Mouse (Mus musculus) testis, adult 10 weeks (tissue): Measurements from ENCODE around the gene Aloxe3. TPM values are rescaled to one million over a fixed set of nuclear protein-coding genes. Genes with fewer than 3 reads are reported as not detected.

Experiments used
- polyA plus RNA-seq: library from polyadenylated mRNA; stranded (reverse); fragments of 350-450 nt; fragmentation: Illumina TruSeq; extraction: RNeasy Lipid Tissue Mini Kit (QIAGEN cat#74804); gene quantifications from one replicate; pipeline ENCODE4 v1.2.3, GENCODE M21; 2014; ENCODE audit warnings: low read depth, low replicate concordance

The Aloxe3 gene
- polyA plus RNA-seq: 0.77 TPM

DNA sequence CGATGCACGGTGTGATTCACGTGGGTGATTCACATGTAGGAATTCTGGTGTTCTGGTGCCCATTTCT, at the start of gene Aloxe3:
TSS of gene Aloxe3 (plus strand) at position 45 of the 67 bp plus-strand sequence.

DNA sequence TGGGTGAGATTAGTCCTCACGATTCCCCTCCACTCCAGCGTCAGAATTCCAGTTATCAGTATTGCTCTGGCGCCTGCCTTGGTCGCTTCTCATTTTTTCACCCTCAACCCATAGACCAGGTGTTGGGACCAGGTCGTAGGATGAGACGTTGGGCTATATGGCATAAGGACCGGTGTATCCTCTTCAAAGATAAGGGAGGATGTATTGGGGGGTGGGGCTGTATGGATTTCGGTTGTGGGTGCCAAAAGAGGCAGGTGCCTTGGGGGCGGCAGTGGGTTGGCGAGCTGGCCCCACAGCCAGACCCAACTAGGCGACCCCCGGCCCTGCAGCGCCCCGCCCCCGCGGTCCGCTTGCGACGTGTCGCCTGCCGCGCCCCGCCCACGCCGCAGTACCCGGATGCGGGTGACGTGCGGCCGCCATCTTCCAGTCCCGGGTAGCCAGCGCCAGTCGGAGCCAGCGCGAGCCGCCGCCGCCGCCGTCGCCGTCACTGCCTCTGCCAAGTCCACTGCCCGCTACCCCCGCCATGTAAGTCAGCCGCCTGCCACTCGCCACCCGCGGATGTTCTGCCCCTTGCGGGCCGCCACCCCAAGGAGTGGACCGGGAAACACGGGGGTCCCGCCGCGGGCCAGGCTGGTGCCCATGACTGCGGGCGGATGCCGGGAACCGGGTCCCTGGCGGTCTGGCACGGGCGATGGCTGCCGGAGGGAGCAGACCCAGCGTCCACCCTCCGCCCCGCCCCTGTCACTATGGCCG, 37.4 kb upstream of the Aloxe3 start, which contains the start of gene Vamp2:
TSS of gene Vamp2 (plus strand) at position 388 of the 753 bp plus-strand sequence.

DNA sequence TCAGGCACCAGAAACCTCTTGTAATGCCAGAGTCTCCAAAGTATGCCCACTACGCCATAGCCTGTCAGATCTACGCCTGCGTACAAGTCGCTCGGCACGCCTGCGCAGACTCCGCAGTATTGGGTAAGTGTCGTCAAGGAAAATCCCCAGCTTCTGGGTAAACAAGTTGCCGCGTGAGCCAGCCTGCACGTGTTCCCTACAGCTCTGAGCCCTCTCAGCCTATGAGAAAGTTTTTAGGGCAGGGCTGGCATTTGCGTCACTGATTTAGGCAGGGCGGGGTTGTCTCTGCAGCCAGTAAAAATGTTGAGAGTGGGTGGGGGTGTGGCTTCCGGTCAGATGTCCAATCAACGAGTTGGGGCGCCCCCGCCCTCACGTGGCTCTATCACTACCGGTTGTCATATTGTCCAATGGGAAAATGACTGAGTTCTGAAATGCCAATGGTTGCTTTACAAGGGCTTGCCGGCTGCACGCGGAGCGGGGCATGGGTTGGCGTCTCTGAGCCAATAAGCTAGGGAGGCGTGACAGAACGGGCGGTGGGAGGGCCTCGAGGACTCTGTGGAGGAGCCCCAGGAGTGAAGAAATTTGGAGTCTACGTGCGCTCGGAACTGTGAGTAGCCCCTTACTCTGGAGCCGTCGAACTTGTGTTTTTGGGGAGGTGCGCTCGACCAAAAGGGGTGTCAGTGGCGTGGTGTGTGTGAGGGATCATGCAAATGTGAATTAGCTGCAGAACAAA, 30.8 kb upstream of the Aloxe3 start, which contains the start of gene Per1:
TSS of gene Per1 (plus strand) at position 521 of the 733 bp plus-strand sequence.

DNA sequence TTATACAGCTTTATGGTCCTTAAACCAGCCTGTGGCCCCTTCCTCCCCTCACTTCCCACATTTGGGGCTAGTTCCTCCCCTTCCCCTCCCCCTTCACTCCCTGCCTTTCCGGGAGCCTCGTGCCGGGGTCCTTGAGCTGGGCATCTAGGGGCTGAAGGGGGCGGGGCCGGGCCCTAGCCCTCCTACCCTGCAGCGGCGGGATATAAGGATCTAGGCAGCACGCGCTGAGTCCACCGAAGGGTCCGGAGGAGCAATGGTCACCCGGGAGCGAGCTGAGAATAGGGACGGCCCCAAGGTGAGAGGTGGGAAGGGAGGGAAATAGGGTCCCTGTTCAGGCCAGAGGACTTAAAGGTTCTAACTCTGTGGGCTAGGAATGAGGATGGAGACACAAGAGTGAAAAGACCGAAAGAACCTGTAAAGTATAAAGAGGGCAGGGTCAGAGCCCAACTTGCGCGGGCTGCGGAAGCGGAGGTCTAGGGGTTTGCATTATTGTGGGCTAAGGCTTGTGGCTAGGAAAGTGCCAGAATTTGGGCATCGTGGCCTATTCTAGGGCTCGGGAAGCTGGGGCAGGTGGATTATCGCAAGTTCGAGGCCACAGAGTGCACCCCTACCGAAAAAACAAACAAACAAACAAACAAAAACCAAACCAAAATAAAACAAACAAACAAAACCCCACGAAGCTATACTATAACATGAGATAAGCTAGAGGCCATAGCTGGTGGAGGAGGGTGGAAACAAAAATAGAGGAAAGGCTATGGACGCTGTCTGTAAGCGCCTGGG, 5.3 kb upstream of the Aloxe3 start, which contains the start of gene Hes7:
TSS of gene Hes7 (plus strand) at position 184 of the 780 bp plus-strand sequence.

DNA sequence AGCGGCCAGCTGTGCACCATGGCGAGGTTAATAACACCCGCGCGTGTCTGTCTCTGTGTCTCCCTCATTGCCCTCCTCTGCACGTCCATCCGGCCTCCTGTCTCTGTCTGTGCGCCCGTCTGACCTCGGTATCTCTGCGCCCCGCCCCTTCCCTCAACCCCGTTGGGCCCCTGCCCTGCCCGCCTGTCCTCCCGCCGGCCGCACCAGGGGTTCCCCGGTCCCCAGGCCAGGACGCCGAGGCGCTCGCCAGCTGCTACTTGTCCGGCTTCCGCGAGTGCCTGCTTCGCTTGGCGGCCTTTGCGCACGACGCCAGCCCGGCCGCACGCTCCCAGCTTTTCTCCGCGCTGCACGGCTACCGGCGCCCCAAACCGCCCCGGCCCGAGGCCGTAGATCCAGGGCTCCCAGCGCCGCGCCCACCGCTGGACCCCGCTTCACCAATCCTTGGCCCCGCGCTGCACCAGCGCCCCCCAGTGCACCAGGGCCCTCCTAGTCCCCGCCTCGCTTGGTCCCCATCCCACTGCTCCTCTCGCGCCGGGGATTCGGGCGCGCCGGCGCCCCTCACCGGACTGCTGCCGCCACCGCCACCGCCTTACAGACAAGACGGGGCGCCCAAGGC, 3.3 kb upstream of the Aloxe3 start, which contains the start of gene 9130213A22Rik:
TSS of gene 9130213A22Rik (minus strand) at position 254 of the 616 bp plus-strand sequence.

DNA sequence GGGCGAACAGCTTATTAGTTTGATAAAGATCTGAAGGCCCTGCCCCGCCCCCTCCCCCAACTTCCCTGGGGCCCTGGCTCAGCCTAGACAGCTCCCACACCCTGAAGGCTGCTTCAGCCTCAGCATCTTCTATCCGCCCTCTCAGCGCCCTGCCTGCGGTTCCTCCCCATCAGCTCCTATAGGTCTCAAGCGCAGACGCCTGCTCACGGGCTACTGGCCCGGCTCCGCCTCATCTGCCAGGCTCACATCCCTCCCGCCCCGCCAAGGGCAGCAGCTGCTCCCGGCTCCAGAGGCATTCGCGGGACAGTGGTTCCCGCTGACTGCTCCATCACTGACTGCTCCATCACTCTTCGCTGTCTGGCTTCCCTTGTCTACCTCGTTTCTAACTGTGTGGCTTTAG, 31.1 kb downstream of the Aloxe3 start, which contains the start of gene Alox12b:
TSS of gene Alox12b (plus strand) at position 190 of the 400 bp plus-strand sequence.

DNA sequence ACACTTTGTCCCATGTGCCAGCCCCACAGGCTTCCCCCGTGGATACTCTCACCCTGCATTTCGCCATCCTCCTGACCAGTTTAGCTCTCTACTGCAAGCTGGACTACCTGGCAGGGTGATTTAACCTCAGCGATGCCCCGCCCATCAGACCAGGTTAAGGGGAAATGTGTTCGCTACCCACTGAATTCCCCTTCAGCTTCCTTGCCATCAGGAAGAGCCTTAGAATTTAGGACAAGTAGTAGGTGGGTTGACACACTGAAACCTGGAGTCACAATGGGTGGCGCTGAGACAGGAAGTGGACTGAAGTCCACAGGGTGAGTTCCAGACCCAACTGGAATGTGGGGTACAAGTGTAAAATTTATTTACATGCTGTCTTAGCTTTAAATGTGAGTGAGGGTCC, 72.0 kb downstream of the Aloxe3 start, which contains the start of gene Alox8:
TSS of gene Alox8 (minus strand) at position 101 of the 400 bp plus-strand sequence.

Other genes with a start within 250 kb of the Aloxe3 start
- gene Rnf222, start 237.3 kb upstream of the Aloxe3 start, polyA plus RNA-seq: 0.35 TPM
- gene Rpl26, start 224.3 kb upstream of the Aloxe3 start, polyA plus RNA-seq: 156 TPM
- gene Odf4, start 198.8 kb upstream of the Aloxe3 start, polyA plus RNA-seq: 157 TPM
- gene Arhgef15, start 168.4 kb upstream of the Aloxe3 start, polyA plus RNA-seq: 0.36 TPM
- gene Slc25a35, start 157.8 kb upstream of the Aloxe3 start, polyA plus RNA-seq: 17.4 TPM
- 253 TPM for gene Rangrf, start 150.7 kb upstream of the Aloxe3 start, polyA plus RNA-seq
- 5.7 TPM for gene Pfas, start 117.4 kb upstream of the Aloxe3 start, polyA plus RNA-seq
- gene Ctc1, start 110.0 kb upstream of the Aloxe3 start, polyA plus RNA-seq: 10.1 TPM
- 6.0 TPM for gene Aurkb, start 80.2 kb upstream of the Aloxe3 start, polyA plus RNA-seq
- 3.4 TPM for gene Borcs6, start 66.2 kb upstream of the Aloxe3 start, polyA plus RNA-seq
- 13.2 TPM for gene Tmem107, start 55.1 kb upstream of the Aloxe3 start, polyA plus RNA-seq
- 28.8 TPM for gene Vamp2, start 37.4 kb upstream of the Aloxe3 start, polyA plus RNA-seq
- 2.2 TPM for gene Per1, start 30.7 kb upstream of the Aloxe3 start, polyA plus RNA-seq
- not detected for gene Hes7, start 5.5 kb upstream of the Aloxe3 start, polyA plus RNA-seq
- not detected for gene 9130213A22Rik, start 3.3 kb upstream of the Aloxe3 start, polyA plus RNA-seq
- not detected for gene Alox12b, start 31.1 kb downstream of the Aloxe3 start, polyA plus RNA-seq
- not detected for gene Alox8, start 71.9 kb downstream of the Aloxe3 start, polyA plus RNA-seq
- 0.06 TPM for gene Gucy2e, start 111.1 kb downstream of the Aloxe3 start, polyA plus RNA-seq
- gene Cntrob, start 197.9 kb downstream of the Aloxe3 start, polyA plus RNA-seq: 13.3 TPM
- gene Trappc1, start 198.1 kb downstream of the Aloxe3 start, polyA plus RNA-seq: 24.6 TPM
- 4.8 TPM for gene Kcnab3, start 200.4 kb downstream of the Aloxe3 start, polyA plus RNA-seq
- 20.7 TPM for gene Rnf227, start 214.6 kb downstream of the Aloxe3 start, polyA plus RNA-seq
- 8.0 TPM for gene Chd3, start 243.5 kb downstream of the Aloxe3 start, polyA plus RNA-seq